Mouse (Mus musculus): ENCODE measurements around the gene Hmgcr. TPM values are rescaled to one million over a fixed set of nuclear protein-coding genes. Genes with fewer than 3 reads are reported as not detected.

Hmgcr gene
- polyA plus RNA-seq, 1 experiment = 87.4 TPM

DNA sequence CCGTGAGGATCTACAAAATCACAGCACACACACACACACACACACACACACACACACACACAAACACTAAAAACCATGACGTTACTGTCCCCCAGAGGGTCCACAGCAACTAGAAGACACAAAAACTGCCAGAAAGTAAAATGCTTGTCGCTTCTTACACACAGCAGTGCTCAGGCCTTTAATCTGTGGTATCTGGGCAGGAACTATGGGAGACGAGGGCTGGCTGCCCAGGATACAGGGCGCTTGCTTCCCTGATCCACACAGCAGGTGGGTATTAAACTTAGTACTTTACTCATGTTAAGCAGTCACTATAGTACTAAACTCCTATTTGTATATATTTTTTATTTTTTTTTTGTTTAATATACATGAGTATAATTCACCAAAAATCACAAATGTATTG lies 24.9 kb downstream of the Hmgcr start:
- no peaks in the 10 kb centered on the region for H3K79me2 ChIP-seq (ENCODE audit: control insufficient read depth, insufficient read depth)
- H3ac ChIP-seq (ENCODE audit: control insufficient read depth, insufficient read length) = no peak overlapping the region
- peaks cover 24% of the 10 kb centered on the region for H3K36me3 ChIP-seq (ENCODE audit: control insufficient read depth, insufficient read depth)
- no peaks in the 10 kb centered on the region for H3K27me3 ChIP-seq (ENCODE audit: control insufficient read depth, insufficient read depth, insufficient read length)
- H3K4me3 ChIP-seq = no peak overlapping the region
- H3K4me2 ChIP-seq (ENCODE audit: low read depth) = no peak overlapping the region
- TF ChIP-seq MYOG (IDR thresholded peaks at IDR 0.05; ENCODE audit: control insufficient read depth in 1 of 3, insufficient read depth in 1 of 3, insufficient read length in 2 of 3, low read depth in 2 of 3) (no peak), SRF (IDR thresholded peaks at IDR 0.05; ENCODE audit: control insufficient read depth, insufficient read length, low read depth) (no peak), POLR2AphosphoS2 (IDR thresholded peaks at IDR 0.05; ENCODE audit: insufficient read length, low read depth) (peak; percentile 55), POLR2A (IDR thresholded peaks at IDR 0.05; ENCODE audit: insufficient read length, low read depth) (no peak)

DNA sequence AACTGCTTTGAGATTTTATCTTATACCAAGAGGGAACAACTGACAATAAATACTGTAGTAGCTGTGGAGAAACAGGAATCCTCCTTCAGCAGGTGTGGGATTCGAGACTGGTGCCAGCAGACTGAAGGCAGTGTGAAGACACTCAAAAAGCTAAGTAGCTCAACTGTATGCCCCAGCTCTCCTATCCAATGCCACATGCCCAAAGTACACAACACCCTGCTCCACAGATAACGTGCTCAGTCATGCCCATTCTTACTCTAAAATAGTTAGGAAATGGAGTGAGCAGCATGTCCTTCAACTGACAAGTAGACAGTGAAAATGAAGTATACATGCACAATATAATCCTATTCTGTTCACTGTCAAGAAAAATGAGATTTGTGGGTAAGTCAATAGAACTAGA lies 26.6 kb downstream of the Hmgcr start:
- Histone ChIP-seq H3K27me3 (ENCODE audit: control insufficient read depth, insufficient read depth, insufficient read length) (no peaks in the 10 kb centered on the region), H3K4me2 (ENCODE audit: low read depth) (no peak overlapping the region), H3K79me2 (ENCODE audit: control insufficient read depth, insufficient read depth) (no peaks in the 10 kb centered on the region), H3K4me3 (no peak overlapping the region), H3K36me3 (ENCODE audit: control insufficient read depth, insufficient read depth) (peaks cover 13% of the 10 kb centered on the region), H3ac (ENCODE audit: control insufficient read depth, insufficient read length) (no peak overlapping the region)
- TF ChIP-seq MYOG (IDR thresholded peaks at IDR 0.05; ENCODE audit: control insufficient read depth in 1 of 3, insufficient read depth in 1 of 3, insufficient read length in 2 of 3, low read depth in 2 of 3) = no peak
- TF ChIP-seq POLR2AphosphoS2 (IDR thresholded peaks at IDR 0.05; ENCODE audit: insufficient read length, low read depth) = peak; percentile 29

DNA sequence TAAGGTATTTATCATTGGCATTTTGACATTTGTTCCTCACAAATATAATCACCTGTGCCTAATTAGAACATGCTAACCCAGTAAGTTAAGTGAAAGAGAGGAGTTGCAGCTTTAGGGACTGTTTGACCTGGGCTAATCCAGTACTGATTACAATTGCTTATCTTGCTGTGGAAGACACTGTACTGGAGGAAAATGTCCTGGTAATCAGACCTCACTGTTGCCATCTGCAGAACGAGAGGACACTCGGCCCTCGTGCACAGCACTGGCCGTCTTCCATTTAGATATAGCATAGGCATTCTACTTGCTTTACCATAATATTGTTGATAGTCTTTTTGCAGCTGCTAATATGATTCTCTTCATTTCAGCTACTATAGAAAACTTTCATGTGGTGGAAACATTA lies 40.3 kb downstream of the Hmgcr start:
- Histone ChIP-seq H3K4me2 (ENCODE audit: low read depth) (no peak overlapping the region), H3ac (ENCODE audit: control insufficient read depth, insufficient read length) (no peak overlapping the region), H3K79me2 (ENCODE audit: control insufficient read depth, insufficient read depth) (no peaks in the 10 kb centered on the region), H3K4me3 (no peak overlapping the region), H3K36me3 (ENCODE audit: control insufficient read depth, insufficient read depth) (peaks cover 41% of the 10 kb centered on the region), H3K27me3 (ENCODE audit: control insufficient read depth, insufficient read depth, insufficient read length) (no peaks in the 10 kb centered on the region)
- TF ChIP-seq TCF12 (IDR thresholded peaks at IDR 0.05; ENCODE audit: insufficient read depth, poor library complexity, severe bottlenecking) = no peak

DNA sequence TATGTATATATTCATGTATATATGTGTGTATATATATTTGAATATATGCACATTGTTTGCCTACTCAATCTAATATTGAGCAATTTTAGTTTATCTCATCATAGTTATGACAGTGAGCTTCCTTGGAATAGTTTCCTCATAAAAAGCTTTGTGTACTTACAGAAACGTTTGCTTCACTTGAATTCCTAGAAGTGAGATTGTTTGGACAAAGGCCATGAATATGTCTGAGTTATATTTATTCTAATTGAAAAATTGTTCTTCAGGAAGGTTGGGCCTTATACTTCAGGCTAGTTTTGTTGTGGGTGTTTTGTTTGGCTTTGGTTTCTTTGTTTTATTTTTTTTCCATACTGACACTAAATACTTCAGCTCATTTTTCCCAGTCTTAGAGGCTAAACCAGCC lies 49.8 kb downstream of the Hmgcr start:
- peaks cover 44% of the 10 kb centered on the region for H3K36me3 ChIP-seq (ENCODE audit: control insufficient read depth, insufficient read depth)
- H3K27me3 ChIP-seq (ENCODE audit: control insufficient read depth, insufficient read depth, insufficient read length) = no peaks in the 10 kb centered on the region
- TF ChIP-seq MAX (IDR thresholded peaks at IDR 0.05; ENCODE audit: low read depth) = no peak
- TF ChIP-seq E2F4 (IDR thresholded peaks at IDR 0.05; ENCODE audit: insufficient read depth) = no peak
- no peak for TF ChIP-seq REST (IDR thresholded peaks at IDR 0.05; ENCODE audit: insufficient read depth, insufficient read length)
- TF ChIP-seq POLR2A (IDR thresholded peaks at IDR 0.05; ENCODE audit: insufficient read length, low read depth) = no peak
- TF ChIP-seq USF1 (IDR thresholded peaks at IDR 0.05; ENCODE audit: low read depth) = no peak
- no peak for TF ChIP-seq MYOG (IDR thresholded peaks at IDR 0.05; ENCODE audit: control insufficient read depth in 1 of 3, insufficient read depth in 1 of 3, insufficient read length in 2 of 3, low read depth in 2 of 3)
- TF ChIP-seq SRF (IDR thresholded peaks at IDR 0.05; ENCODE audit: control insufficient read depth, insufficient read length, low read depth) = no peak
- no peak for TF ChIP-seq CEBPB (IDR thresholded peaks at IDR 0.05; ENCODE audit: insufficient read depth, poor library complexity, severe bottlenecking)
- no peak for TF ChIP-seq TCF3 (IDR thresholded peaks at IDR 0.05; ENCODE audit: insufficient read length, low read depth)
- TF ChIP-seq POLR2AphosphoS2 (IDR thresholded peaks at IDR 0.05; ENCODE audit: insufficient read length, low read depth) = no peak
- no peak for TF ChIP-seq MYOD1 (IDR thresholded peaks at IDR 0.05; ENCODE audit: control insufficient read depth in 1 of 3, insufficient read length in 2 of 3, low read depth in 2 of 3)
- H3K4me2 ChIP-seq (ENCODE audit: low read depth) = no peak overlapping the region
- H3ac ChIP-seq (ENCODE audit: control insufficient read depth, insufficient read length) = no peak overlapping the region
- H3K79me2 ChIP-seq (ENCODE audit: control insufficient read depth, insufficient read depth) = no peaks in the 10 kb centered on the region
- no peak overlapping the region for H3K4me3 ChIP-seq

DNA sequence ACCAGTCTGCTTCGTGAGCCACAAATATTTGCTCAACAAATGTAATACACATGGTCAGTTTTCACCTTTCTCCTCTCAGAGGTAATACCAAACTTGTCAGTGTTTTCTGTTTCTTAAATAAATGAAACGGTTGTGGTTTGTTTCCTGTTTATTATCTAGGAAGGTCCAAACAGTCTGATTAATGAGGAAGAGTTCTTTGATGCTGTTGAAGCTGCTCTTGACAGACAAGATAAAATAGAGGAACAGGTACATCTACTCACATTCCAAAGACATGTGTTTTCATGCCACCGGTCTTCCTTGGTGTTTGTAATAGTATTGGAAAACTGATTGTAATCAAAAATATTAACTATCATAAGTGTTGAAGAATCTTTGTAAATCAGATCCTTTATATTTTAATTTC lies 56.1 kb downstream of the Hmgcr start:
- TF ChIP-seq USF1 (IDR thresholded peaks at IDR 0.05; ENCODE audit: low read depth) = no peak
- TF ChIP-seq POLR2AphosphoS2 (IDR thresholded peaks at IDR 0.05; ENCODE audit: insufficient read length, low read depth) = no peak
- Histone ChIP-seq H3ac (ENCODE audit: control insufficient read depth, insufficient read length) (no peak overlapping the region), H3K4me2 (ENCODE audit: low read depth) (no peak overlapping the region), H3K79me2 (ENCODE audit: control insufficient read depth, insufficient read depth) (no peaks in the 10 kb centered on the region), H3K27me3 (ENCODE audit: control insufficient read depth, insufficient read depth, insufficient read length) (no peaks in the 10 kb centered on the region), H3K36me3 (ENCODE audit: control insufficient read depth, insufficient read depth) (peaks cover 33% of the 10 kb centered on the region), H3K4me3 (no peak overlapping the region)

DNA sequence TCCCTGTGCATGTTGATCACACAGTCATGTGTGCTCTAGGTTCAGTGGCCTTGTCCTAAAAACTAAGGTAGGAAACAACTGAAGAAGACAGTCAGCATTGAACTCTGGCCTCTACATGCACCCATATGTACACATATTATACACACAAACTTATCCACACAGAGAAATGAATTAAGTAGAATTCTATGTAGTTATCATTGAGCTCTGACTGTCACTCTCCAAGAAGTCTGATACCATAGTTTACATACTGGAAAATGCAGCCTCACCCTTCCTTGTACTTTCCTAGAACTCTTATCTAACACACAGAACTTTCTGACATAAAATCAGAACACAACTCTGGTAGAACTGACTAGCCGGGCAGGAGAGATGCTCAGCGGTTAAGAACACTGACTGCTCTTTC lies 66.5 kb downstream of the Hmgcr start:
- no peak overlapping the region for H3K4me2 ChIP-seq (ENCODE audit: low read depth)
- no peak overlapping the region for H3ac ChIP-seq (ENCODE audit: control insufficient read depth, insufficient read length)
- peaks cover 47% of the 10 kb centered on the region for H3K36me3 ChIP-seq (ENCODE audit: control insufficient read depth, insufficient read depth)
- H3K79me2 ChIP-seq (ENCODE audit: control insufficient read depth, insufficient read depth) = no peaks in the 10 kb centered on the region
- no peak overlapping the region for H3K4me3 ChIP-seq
- TF ChIP-seq POLR2AphosphoS2 (IDR thresholded peaks at IDR 0.05; ENCODE audit: insufficient read length, low read depth) (no peak), MAX (IDR thresholded peaks at IDR 0.05; ENCODE audit: low read depth) (no peak), SRF (IDR thresholded peaks at IDR 0.05; ENCODE audit: control insufficient read depth, insufficient read length, low read depth) (no peak), CEBPB (IDR thresholded peaks at IDR 0.05; ENCODE audit: insufficient read depth, poor library complexity, severe bottlenecking) (no peak), REST (IDR thresholded peaks at IDR 0.05; ENCODE audit: insufficient read depth, insufficient read length) (no peak), USF1 (IDR thresholded peaks at IDR 0.05; ENCODE audit: low read depth) (no peak), TCF3 (IDR thresholded peaks at IDR 0.05; ENCODE audit: insufficient read length, low read depth) (no peak), MYOG (IDR thresholded peaks at IDR 0.05; ENCODE audit: control insufficient read depth in 1 of 3, insufficient read depth in 1 of 3, insufficient read length in 2 of 3, low read depth in 2 of 3) (no peak), TCF12 (IDR thresholded peaks at IDR 0.05; ENCODE audit: insufficient read depth, poor library complexity, severe bottlenecking) (no peak), MYOD1 (IDR thresholded peaks at IDR 0.05; ENCODE audit: control insufficient read depth in 1 of 3, insufficient read length in 2 of 3, low read depth in 2 of 3) (no peak), E2F4 (IDR thresholded peaks at IDR 0.05; ENCODE audit: insufficient read depth) (no peak), POLR2A (IDR thresholded peaks at IDR 0.05; ENCODE audit: insufficient read length, low read depth) (no peak)
- H3K27me3 ChIP-seq (ENCODE audit: control insufficient read depth, insufficient read depth, insufficient read length) = no peaks in the 10 kb centered on the region

Data from myocyte (in vitro differentiated cells).